Mouse (Mus musculus) midbrain, embryonic 12.5 days (tissue): ENCODE results near the gene Sppl2a. TPM values are rescaled to one million over a fixed set of nuclear protein-coding genes. Genes with fewer than 3 reads are reported as not detected.
"Not testable (repeated sequence)": the region's sequence is repeated elsewhere in the genome, so short reads cannot be mapped to it uniquely, and the experiment has no call there.

Experiments used
- ATAC-seq: fragments of 200-750 bp; cut with Nextera tagmentation; 2 replicates; pipeline ENCODE4 v1.8.0; 2017; ENCODE audit warnings: low read depth, moderate TSS enrichment, moderate library complexity; ENCODE audit not compliant: low FRiP score
- H3K27ac ChIP-seq: fragments of 300-500 bp; sonication (generic); replicated peaks from 2 replicates; pipeline ENCODE4 v1.5.1; 2016; ENCODE audit warnings: mild to moderate bottlenecking
- H3K27me3 ChIP-seq: fragments of 300-500 bp; sonication (generic); 2 replicates; pipeline ENCODE4 v1.6.1; 2016; ENCODE audit warnings: mild to moderate bottlenecking
- H3K36me3 ChIP-seq: fragments of 300-500 bp; sonication (generic); 2 replicates; pipeline ENCODE4 v1.6.1; 2016
- H3K4me1 ChIP-seq: fragments of 300-500 bp; sonication (generic); 2 replicates; pipeline ENCODE4 v1.6.1; 2016
- H3K4me2 ChIP-seq: fragments of 300-500 bp; sonication (generic); replicated peaks from 2 replicates; pipeline ENCODE4 v1.6.1; 2016; ENCODE audit warnings: mild to moderate bottlenecking, moderate library complexity
- H3K4me3 ChIP-seq: fragments of 300-500 bp; sonication (generic); 2 replicates; pipeline ENCODE4 v1.5.1; 2016; ENCODE audit warnings: mild to moderate bottlenecking
- H3K9ac ChIP-seq: fragments of 300-500 bp; sonication (generic); replicated peaks from 2 replicates; pipeline ENCODE4 v1.6.1; 2016; ENCODE audit warnings: mild to moderate bottlenecking, moderate library complexity
- H3K9me3 ChIP-seq: fragments of 300-500 bp; sonication (generic); 2 replicates; pipeline ENCODE4 v1.6.1; 2016; ENCODE audit warnings: mild to moderate bottlenecking
- WGBS: fragments of 180-500 bp; shearing (Covaris S2); methylation state at CpG from one replicate; pipeline ENCODE4 v1.1.7; 2016; 5-methylcytosine and 5-hydroxymethylcytosine counted together
- polyA plus RNA-seq: library from polyadenylated mRNA; unstranded; fragments of >200 nt; fragmentation: Nextera tagmentation; extraction: Ambion mirVana; gene quantifications from 2 replicates; pipeline ENCODE4 v1.2.1, GENCODE M21; 2016

The Sppl2a gene
- polyA plus RNA-seq, 1 experiment from 2014 or later: 34.0 TPM

DNA sequence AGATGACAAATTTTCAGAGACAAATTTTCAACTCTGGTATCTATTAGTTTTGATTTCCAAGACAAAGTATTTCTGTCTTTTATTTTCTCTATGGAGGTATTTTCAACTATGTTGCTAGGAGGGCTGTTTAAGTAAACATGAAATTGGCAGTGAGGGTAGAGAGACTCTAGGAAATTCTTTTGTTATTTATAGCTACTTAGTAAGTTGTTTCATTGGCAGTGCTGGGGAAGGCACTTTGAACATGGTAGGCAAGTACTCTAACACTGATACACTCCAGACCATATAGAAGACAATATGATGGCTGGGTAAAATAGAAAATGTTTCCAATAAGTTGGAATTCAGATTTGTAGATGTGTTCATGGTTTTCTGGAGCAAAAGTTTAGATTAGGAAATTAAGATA, 41.3 kb downstream of the Sppl2a start:
- H3K4me2 ChIP-seq: no peak overlapping the region
- H3K4me3 ChIP-seq: no peak overlapping the region
- H3K9ac ChIP-seq: no peak overlapping the region
- H3K27ac ChIP-seq: no peak overlapping the region
- no peaks in the 10 kb centered on the region for H3K9me3 ChIP-seq
- H3K36me3 ChIP-seq: peaks cover 3% of the 10 kb centered on the region; the same call in 1 of the 2 replicates
- no peaks in the 10 kb centered on the region for H3K27me3 ChIP-seq
- no peaks in the 10 kb centered on the region for H3K4me1 ChIP-seq
- ATAC-seq: no peak

GRCm38 (mm10) chr2:126887141-126887540, 45.9 kb downstream of the Sppl2a start:
- WGBS: 68% methylated on average over 3 of the region's 3 CpGs
- no peak overlapping the region for H3K27ac ChIP-seq
- no peaks in the 10 kb centered on the region for H3K4me1 ChIP-seq
- H3K36me3 ChIP-seq: no peaks in the 10 kb centered on the region
- no peak overlapping the region for H3K4me3 ChIP-seq
- H3K27me3 ChIP-seq: no peaks in the 10 kb centered on the region
- H3K4me2 ChIP-seq: no peak overlapping the region
- H3K9me3 ChIP-seq: no peaks in the 10 kb centered on the region
- no peak overlapping the region for H3K9ac ChIP-seq
- ATAC-seq: no peak

DNA sequence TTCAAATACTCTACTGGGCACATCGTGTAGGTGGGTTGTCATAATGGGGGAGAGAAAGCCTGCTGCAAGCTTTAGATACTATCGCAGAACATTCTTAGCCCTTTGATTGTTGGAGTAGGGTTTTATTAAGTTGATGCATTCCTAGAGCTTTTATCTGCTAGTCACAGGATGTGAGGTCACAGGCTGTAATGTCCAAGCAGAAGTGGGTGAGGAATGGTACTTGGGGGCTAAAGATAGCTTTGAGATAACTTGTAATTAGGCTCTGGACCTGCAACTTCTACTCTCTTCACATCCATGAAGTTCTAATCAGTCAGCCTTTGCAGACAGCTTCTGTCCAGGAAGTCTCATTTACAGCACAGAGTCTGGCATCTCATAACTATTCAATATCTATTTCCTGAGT, 47.2 kb downstream of the Sppl2a start:
- Histone ChIP-seq H3K4me1 (no peaks in the 10 kb centered on the region), H3K4me2 (no peak overlapping the region), H3K4me3 (no peak overlapping the region), H3K27me3 (no peaks in the 10 kb centered on the region), H3K9me3 (no peaks in the 10 kb centered on the region), H3K9ac (no peak overlapping the region), H3K36me3 (no peaks in the 10 kb centered on the region), H3K27ac (no peak overlapping the region)
- no peak for ATAC-seq
- WGBS: 88% methylated on average over 2 of the region's 2 CpGs

DNA sequence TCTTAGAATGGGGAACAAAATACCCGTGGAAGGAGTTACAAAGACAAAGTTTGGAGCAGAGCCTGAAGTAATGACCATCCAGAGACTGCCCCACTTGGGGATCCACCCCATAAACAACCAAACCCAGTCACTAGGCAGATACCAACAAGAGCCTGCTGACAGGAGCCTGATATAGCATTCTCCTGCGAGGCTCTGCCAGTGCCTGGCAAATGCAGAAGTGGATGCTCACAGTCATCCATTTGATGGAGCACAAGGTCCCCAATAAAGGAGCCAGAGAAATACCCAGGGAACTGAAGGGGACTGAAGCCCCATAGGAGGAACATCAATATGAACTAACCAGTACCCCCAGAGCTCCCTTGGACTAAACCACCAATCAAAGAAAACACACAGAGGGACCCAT, 50.3 kb downstream of the Sppl2a start:
- H3K4me2 ChIP-seq, H3K36me3 ChIP-seq, H3K27me3 ChIP-seq, H3K9ac ChIP-seq, H3K27ac ChIP-seq, H3K4me1 ChIP-seq, H3K4me3 ChIP-seq, H3K9me3 ChIP-seq, ATAC-seq: not testable (repeated sequence)
- WGBS: 71% methylated on average over 2 of the region's 2 CpGs

- H3K36me3 ChIP-seq: no peaks in the 10 kb centered on the region
- no peak for ATAC-seq
- 96% methylated on average over 1 of the region's 1 CpGs for WGBS
These were observed 55.0 kb downstream of the Sppl2a start for GRCm38 (mm10) chr2:126877991-126878390.

DNA sequence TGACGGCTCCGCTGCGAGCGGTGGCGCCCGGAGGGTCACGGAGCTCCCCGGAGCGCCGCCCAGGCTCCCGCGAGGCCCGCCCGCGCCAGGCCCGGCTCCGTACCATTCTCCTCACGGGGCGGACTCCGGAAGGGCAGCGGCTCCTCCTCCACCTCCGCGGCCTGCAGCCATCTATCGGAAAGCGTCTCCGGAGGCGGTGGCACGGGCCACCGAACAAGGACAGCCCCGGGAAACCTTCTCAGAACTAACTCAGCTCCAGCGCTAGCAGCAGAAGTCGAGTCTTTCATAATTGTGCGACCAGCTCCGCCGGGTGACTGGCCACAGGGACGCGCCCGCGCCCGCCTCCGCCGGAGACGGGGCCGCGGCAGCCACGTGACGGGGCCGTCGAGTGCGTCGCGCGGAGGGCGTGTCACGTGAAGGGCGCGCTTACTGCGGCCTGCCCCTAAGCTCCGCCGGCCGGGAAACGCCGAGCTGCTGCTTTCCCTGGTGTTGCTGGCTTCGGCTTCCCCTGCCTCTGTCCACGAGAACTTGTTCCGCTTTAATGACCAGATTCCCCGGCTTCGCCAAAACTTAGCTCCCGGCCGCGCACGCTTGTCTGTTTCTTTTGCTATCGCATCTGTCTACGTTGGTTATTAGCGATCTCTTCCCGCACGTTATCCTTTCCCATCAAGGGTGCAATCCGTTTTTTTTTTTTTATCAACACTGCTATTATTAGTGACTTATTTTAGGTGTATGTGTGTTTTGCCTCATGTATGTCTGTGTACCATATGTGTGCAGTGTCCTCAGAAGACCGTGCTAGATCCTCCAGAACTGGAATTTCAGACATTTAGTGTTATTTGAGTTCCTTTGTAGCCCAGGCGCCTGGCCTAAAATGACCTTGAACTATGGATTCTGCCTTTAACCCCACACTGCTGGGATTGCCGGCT, 56.9 kb downstream of the Sppl2a start, which contains the start of gene Trpm7:
TSS of gene Trpm7 (minus strand) at position 360 of the 926 bp plus-strand sequence.
- peak; percentile 98 for ATAC-seq
- WGBS: 2% methylated on average over 65 of the region's 81 CpGs

More at GRCm38 (mm10) chr2:126877991-126878390, 55.0 kb downstream of the Sppl2a start:
- peaks cover 8% of the 10 kb centered on the region for H3K4me1 ChIP-seq
- no peak overlapping the region for H3K27ac ChIP-seq
- no peaks in the 10 kb centered on the region for H3K27me3 ChIP-seq
- H3K9me3 ChIP-seq: no peaks in the 10 kb centered on the region
- H3K4me2 ChIP-seq: no peak overlapping the region
- no peak overlapping the region for H3K9ac ChIP-seq
- H3K4me3 ChIP-seq: no peak overlapping the region

DNA sequence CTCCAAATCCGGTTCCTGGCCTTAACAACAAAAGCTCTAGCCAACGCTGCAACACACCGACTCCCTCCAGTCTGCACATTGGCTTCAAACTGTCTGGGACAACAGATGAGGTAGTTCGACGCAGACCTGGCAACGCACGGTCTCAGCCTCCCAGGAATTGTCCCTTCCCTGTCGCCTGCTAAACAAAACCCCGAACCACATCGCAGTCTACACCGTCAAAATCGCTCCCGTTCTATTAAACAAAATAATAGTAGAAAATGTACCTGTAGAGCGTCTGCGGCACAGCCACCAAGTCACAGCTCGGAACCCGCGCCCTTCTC, 57.6 kb downstream of the Sppl2a start:
- peak overlapping the region; percentile 91 for H3K9ac ChIP-seq
- peak overlapping the region; percentile 97 for H3K27ac ChIP-seq
- H3K36me3 ChIP-seq: no peaks in the 10 kb centered on the region
- H3K4me2 ChIP-seq: peak overlapping the region; percentile 61
- under 1% methylated on average over 18 of the region's 18 CpGs for whole genome bisulfite sequencing
- H3K4me1 ChIP-seq: peaks cover 8% of the 10 kb centered on the region
- peak; percentile 47 for ATAC-seq
- no peaks in the 10 kb centered on the region for H3K9me3 ChIP-seq
- no peaks in the 10 kb centered on the region for H3K27me3 ChIP-seq
- H3K4me3 ChIP-seq: peak overlapping the region; percentile 91

More for the DNA sequence above, 56.9 kb downstream of the Sppl2a start, which contains the start of gene Trpm7:
- Histone ChIP-seq H3K9ac (peak within 1 kb of the TSS; percentile 91), H3K4me2 (peak within 1 kb of the TSS; percentile 61), H3K4me1 (peaks cover 8% of the 10 kb centered on the region), H3K36me3 (no peaks in the 10 kb centered on the region), H3K27me3 (no peaks in the 10 kb centered on the region), H3K27ac (peak within 1 kb of the TSS; percentile 97), H3K9me3 (no peaks in the 10 kb centered on the region), H3K4me3 (peak within 1 kb of the TSS; percentile 91)

DNA sequence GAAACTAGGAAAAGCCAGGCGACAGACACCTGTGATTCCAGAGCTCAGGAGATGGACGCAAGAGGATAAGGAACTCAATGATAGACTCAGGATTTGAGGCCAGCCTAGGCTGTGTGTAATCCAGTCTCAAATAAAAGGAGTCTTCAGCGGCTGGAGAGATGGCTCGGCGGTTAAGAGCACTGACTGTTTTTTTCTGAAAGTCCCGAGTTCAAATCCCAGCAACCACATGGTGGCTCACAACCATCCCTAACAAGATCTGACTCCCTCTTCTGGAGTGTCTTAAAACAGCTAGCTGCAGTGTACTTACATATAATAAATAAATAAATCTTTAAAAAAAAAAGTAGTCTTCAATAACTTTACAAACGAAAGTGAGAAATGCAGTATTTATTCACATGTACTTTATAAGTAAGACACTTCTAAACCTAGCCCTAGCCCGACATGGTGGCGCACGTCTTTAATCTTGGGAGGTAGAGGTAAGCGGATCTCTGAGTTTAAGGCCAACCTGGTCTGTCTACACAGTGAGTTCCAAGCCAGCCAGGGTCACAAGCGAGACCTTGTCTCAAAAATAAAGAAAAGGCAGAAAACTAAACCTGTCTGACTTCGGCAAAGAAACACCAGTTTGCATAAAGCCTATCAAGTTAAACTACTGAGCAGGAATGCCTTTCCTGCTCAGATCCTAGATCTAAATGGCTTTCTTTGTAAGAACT, 58.1 kb downstream of the Sppl2a start:
- ATAC-seq: no peak
- peak overlapping the region; percentile 91 for H3K9ac ChIP-seq
- WGBS: 32% methylated on average over 13 of the region's 13 CpGs
- H3K27ac ChIP-seq: peak overlapping the region; percentile 97
- no peaks in the 10 kb centered on the region for H3K9me3 ChIP-seq
- H3K4me1 ChIP-seq: peaks cover 8% of the 10 kb centered on the region
- H3K4me3 ChIP-seq: peak overlapping the region; percentile 91
- peak overlapping the region; percentile 61 for H3K4me2 ChIP-seq
- no peaks in the 10 kb centered on the region for H3K27me3 ChIP-seq
- no peaks in the 10 kb centered on the region for H3K36me3 ChIP-seq

- H3K9me3 ChIP-seq: no peaks in the 10 kb centered on the region
- 88% methylated on average over 1 of the region's 1 CpGs for WGBS
- no peak overlapping the region for H3K4me3 ChIP-seq
- no peak overlapping the region for H3K4me2 ChIP-seq
- no peaks in the 10 kb centered on the region for H3K36me3 ChIP-seq
- no peak for ATAC-seq
- H3K27ac ChIP-seq: no peak overlapping the region
- no peaks in the 10 kb centered on the region for H3K4me1 ChIP-seq
- H3K27me3 ChIP-seq: no peaks in the 10 kb centered on the region
- no peak overlapping the region for H3K9ac ChIP-seq
These were observed 66.7 kb downstream of the Sppl2a start for GRCm38 (mm10) chr2:126866301-126866700.

- no peak for ATAC-seq
- Histone ChIP-seq H3K9me3 (no peaks in the 10 kb centered on the region), H3K36me3 (no peaks in the 10 kb centered on the region), H3K4me2 (no peak overlapping the region), H3K4me1 (no peaks in the 10 kb centered on the region), H3K27ac (no peak overlapping the region), H3K27me3 (no peaks in the 10 kb centered on the region), H3K4me3 (no peak overlapping the region), H3K9ac (no peak overlapping the region)
- 94% methylated on average over 10 of the region's 10 CpGs for WGBS
These were observed 67.4 kb downstream of the Sppl2a start for GRCm38 (mm10) chr2:126865501-126866199.

DNA sequence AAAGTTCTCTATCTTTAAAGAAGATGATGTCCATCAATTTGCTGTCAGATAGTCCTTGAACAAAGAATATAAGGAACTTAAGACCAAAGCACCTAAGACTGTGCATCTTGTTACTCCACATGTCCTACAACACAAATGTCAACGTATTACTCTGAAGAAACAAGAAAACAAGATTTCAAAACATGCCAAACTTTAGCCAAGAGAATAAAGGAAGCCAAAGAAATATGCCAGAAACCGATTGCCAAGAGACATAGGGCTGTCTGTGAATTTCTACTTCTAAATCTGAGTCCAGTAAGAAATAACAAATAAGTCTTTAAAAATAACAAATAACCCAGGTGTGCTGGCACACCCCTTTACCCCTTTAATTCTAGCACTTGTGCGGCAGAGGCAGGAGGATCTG, 68.0 kb downstream of the Sppl2a start:
- Histone ChIP-seq H3K27ac (no peak overlapping the region), H3K27me3 (no peaks in the 10 kb centered on the region), H3K9me3 (no peaks in the 10 kb centered on the region), H3K4me2 (no peak overlapping the region), H3K4me1 (no peaks in the 10 kb centered on the region), H3K4me3 (no peak overlapping the region), H3K9ac (no peak overlapping the region), H3K36me3 (no peaks in the 10 kb centered on the region)
- 93% methylated on average over 3 of the region's 3 CpGs for WGBS
- no peak for ATAC-seq

- Histone ChIP-seq H3K27ac (no peak overlapping the region), H3K9ac (no peak overlapping the region), H3K9me3 (no peaks in the 10 kb centered on the region), H3K27me3 (no peaks in the 10 kb centered on the region), H3K36me3 (peaks cover 38% of the 10 kb centered on the region), H3K4me3 (no peak overlapping the region), H3K4me2 (no peak overlapping the region), H3K4me1 (no peaks in the 10 kb centered on the region)
- ATAC-seq: no peak
- 92% methylated on average over 4 of the region's 4 CpGs for WGBS
These were observed 88.3 kb downstream of the Sppl2a start for GRCm38 (mm10) chr2:126844751-126845150.
